Mouse (Mus musculus): ENCODE data around the gene Zfp638. TPM values are rescaled to one million over a fixed set of nuclear protein-coding genes. Genes with fewer than 3 reads are reported as not detected.
"Not testable (repeated sequence)": the region's sequence is repeated elsewhere in the genome, so short reads cannot be mapped to it uniquely, and the experiment has no call there.

Zfp638 gene
- total RNA-seq, 2 experiments from 2014 or later = 52.0 to 54.9 TPM

- intact Hi-C loops (cut with DNase I) = no loop called here
- DNase-seq = peak in 1 of 2 experiments; percentile 22
These were observed 142.4 kb downstream of the Zfp638 start for GRCm38 (mm10) chr6:84009172-84009872.

GRCm38 (mm10) chr6:84009915-84010302 is 143.0 kb downstream of the Zfp638 start:
- no peak for DNase-seq
- intact Hi-C loops (cut with DNase I) = no loop called here

- intact Hi-C loops (cut with DNase I) = no loop called here
- DNase-seq = peak; percentile 63 to 71
These were observed 143.7 kb downstream of the Zfp638 start for GRCm38 (mm10) chr6:84010303-84011225.

- DNase-seq = peak in 1 of 2 experiments; percentile 50
- intact Hi-C loops (cut with DNase I) = loop anchor here (1.0 kb wide), 1 partner anchor 46 kb away; no protein-coding TSS in a partner anchor
These were observed 148.2 kb downstream of the Zfp638 start for GRCm38 (mm10) chr6:84014961-84015683.

- DNase-seq = no peak
- intact Hi-C loops (cut with DNase I) = no loop called here
These were observed 149.9 kb downstream of the Zfp638 start for GRCm38 (mm10) chr6:84016851-84017250.

- intact Hi-C loops (cut with DNase I) = no loop called here
- no peak for DNase-seq
These were observed 150.5 kb downstream of the Zfp638 start for GRCm38 (mm10) chr6:84017392-84017791.

- DNase-seq = peak; percentile 71 to 76
- intact Hi-C loops (cut with DNase I) = loop anchor here (1.0 kb wide), 1 partner anchor 42 kb away; no protein-coding TSS in a partner anchor
These were observed 152.1 kb downstream of the Zfp638 start for GRCm38 (mm10) chr6:84018906-84019550.

- intact Hi-C loops (cut with DNase I) = no loop called here
- no peak for DNase-seq
These were observed 153.1 kb downstream of the Zfp638 start for GRCm38 (mm10) chr6:84020002-84020401.

GRCm38 (mm10) chr6:84021990-84022389 is 155.1 kb downstream of the Zfp638 start:
- intact Hi-C loops (cut with DNase I) = no loop called here

GRCm38 (mm10) chr6:84025636-84026035 is 158.7 kb downstream of the Zfp638 start:
- DNase-seq = no peak
- intact Hi-C loops (cut with DNase I) = no loop called here

More at GRCm38 (mm10) chr6:84021990-84022389, 155.1 kb downstream of the Zfp638 start:
- no peak for DNase-seq

- DNase-seq = no peak
- intact Hi-C loops (cut with DNase I) = no loop called here
These were observed 161.9 kb downstream of the Zfp638 start for GRCm38 (mm10) chr6:84028791-84029190.

- intact Hi-C loops (cut with DNase I) = no loop called here
- DNase-seq = no peak
These were observed 162.9 kb downstream of the Zfp638 start for GRCm38 (mm10) chr6:84029775-84030174.

GRCm38 (mm10) chr6:84032516-84032915 is 165.6 kb downstream of the Zfp638 start:
- intact Hi-C loops (cut with DNase I); DNase-seq: not testable (repeated sequence)

Other genes starting within 250 kb of the Zfp638 start
- not detected for gene Clec4f, start 210.9 kb upstream of the Zfp638 start, total RNA-seq (2021)
- under 1 TPM; 0.79 to 0.83 TPM for gene Cd207, start 189.3 kb upstream of the Zfp638 start, total RNA-seq (2021)
- gene Vax2, start 155.8 kb upstream of the Zfp638 start, total RNA-seq (2021) = not detected
- not detected for gene Atp6v1b1, start 124.1 kb upstream of the Zfp638 start, total RNA-seq (2021)
- gene Ankrd53, start 104.5 kb upstream of the Zfp638 start, total RNA-seq (2021) = not detected
- gene Tex261, start 91.3 kb upstream of the Zfp638 start, total RNA-seq (2021) = 10 to 100 TPM; 83.1 to 86.0 TPM
- 10 to 100 TPM; 19.7 to 20.6 TPM for gene Nagk, start 72.1 kb upstream of the Zfp638 start, total RNA-seq (2021)
- 10 to 100 TPM; 42.7 to 44.8 TPM for gene Paip2b, start 35.4 kb upstream of the Zfp638 start, total RNA-seq (2021)
- gene Dysf, start 141.5 kb downstream of the Zfp638 start, total RNA-seq (2021) = 100 to 1,000 TPM; 108 to 112 TPM